Mouse (Mus musculus): ENCODE measurements around the gene Zmiz1. TPM values are rescaled to one million over a fixed set of nuclear protein-coding genes. Genes with fewer than 3 reads are reported as not detected.

Gene Zmiz1
- total RNA-seq, 2 experiments from 2014 or later = 40.2 to 49.9 TPM

GRCm38 (mm10) chr14:25451699-25452632, 7.0 kb upstream of the Zmiz1 start:
- DNase-seq (ENCODE audit: low spot score) = no peak
- intact Hi-C loops (cut with DNase I) = loop anchor here (2.0 to 10.0 kb wide), 2 partner anchors 47 to 957 kb away; no protein-coding TSS in a partner anchor

- intact Hi-C loops (cut with DNase I) = loop anchor here (2.0 to 10.0 kb wide), 2 partner anchors 48 to 958 kb away; no protein-coding TSS in a partner anchor
- DNase-seq (ENCODE audit: low spot score) = no peak
Observed at GRCm38 (mm10) chr14:25452633-25453025, 6.4 kb upstream of the Zmiz1 start.

- no peak for DNase-seq (ENCODE audit: low spot score)
- intact Hi-C loops (cut with DNase I) = loop anchor here (10.0 kb wide), 1 partner anchor 959 kb away; no protein-coding TSS in a partner anchor
Observed at GRCm38 (mm10) chr14:25454066-25454760, 4.8 kb upstream of the Zmiz1 start.

GRCm38 (mm10) chr14:25456666-25457433, 2.1 kb upstream of the Zmiz1 start:
- DNase-seq (ENCODE audit: low spot score) = no peak
- intact Hi-C loops (cut with DNase I) = loop anchor here (1.0 to 10.0 kb wide), 5 partner anchors 78 to 962 kb away; no protein-coding TSS in a partner anchor

GRCm38 (mm10) chr14:25457434-25457957, 1.5 kb upstream of the Zmiz1 start:
- DNase-seq (ENCODE audit: low spot score) = peak; percentile 95
- intact Hi-C loops (cut with DNase I) = loop anchor here (1.0 to 10.0 kb wide), 5 partner anchors 79 to 963 kb away; no protein-coding TSS in a partner anchor

GRCm38 (mm10) chr14:25458111-25459015, 622 bp upstream of the Zmiz1 start:
- no peak for DNase-seq (ENCODE audit: low spot score)
- intact Hi-C loops (cut with DNase I) = loop anchor here (5.0 to 10.0 kb wide), 2 partner anchors 556 to 964 kb away; no protein-coding TSS in a partner anchor

- intact Hi-C loops (cut with DNase I) = loop anchor here (5.0 to 10.0 kb wide), 2 partner anchors 557 to 965 kb away; no protein-coding TSS in a partner anchor
- no peak for DNase-seq (ENCODE audit: low spot score)
Observed at GRCm38 (mm10) chr14:25459394-25459997, 511 bp downstream of the Zmiz1 start.

- DNase-seq (ENCODE audit: low spot score) = peak; percentile 66
- intact Hi-C loops (cut with DNase I) = loop anchor here (2.0 to 10.0 kb wide), 5 partner anchors 63 to 965 kb away; no protein-coding TSS in a partner anchor
Observed at GRCm38 (mm10) chr14:25459998-25460800, 1.2 kb downstream of the Zmiz1 start.

- peak; percentile 74 for DNase-seq (ENCODE audit: low spot score)
- intact Hi-C loops (cut with DNase I) = loop anchor here (2.0 to 5.0 kb wide), 3 partner anchors 62 to 234 kb away; no protein-coding TSS in a partner anchor
Observed at GRCm38 (mm10) chr14:25460801-25461675, 2.1 kb downstream of the Zmiz1 start.

GRCm38 (mm10) chr14:25461676-25462385, 2.8 kb downstream of the Zmiz1 start:
- DNase-seq (ENCODE audit: low spot score) = no peak
- intact Hi-C loops (cut with DNase I) = loop anchor here (2.0 to 5.0 kb wide), 3 partner anchors 61 to 235 kb away; no protein-coding TSS in a partner anchor

GRCm38 (mm10) chr14:25462975-25463374, 4.0 kb downstream of the Zmiz1 start:
- no peak for DNase-seq (ENCODE audit: low spot score)
- intact Hi-C loops (cut with DNase I) = loop anchor here (5.0 kb wide), 1 partner anchor 236 kb away; no protein-coding TSS in a partner anchor

GRCm38 (mm10) chr14:25463919-25464318, 4.9 kb downstream of the Zmiz1 start:
- no peak for DNase-seq (ENCODE audit: low spot score)
- intact Hi-C loops (cut with DNase I) = loop anchor here (2.0 to 5.0 kb wide), 2 partner anchors 53 to 237 kb away; no protein-coding TSS in a partner anchor

- no peak for DNase-seq (ENCODE audit: low spot score)
- intact Hi-C loops (cut with DNase I) = loop anchor here (2.0 to 5.0 kb wide), 2 partner anchors 52 to 237 kb away; no protein-coding TSS in a partner anchor
Observed at GRCm38 (mm10) chr14:25464611-25465307, 5.8 kb downstream of the Zmiz1 start.

- intact Hi-C loops (cut with DNase I) = no loop called here
- no peak for DNase-seq (ENCODE audit: low spot score)
Observed at GRCm38 (mm10) chr14:25466361-25466760, 7.4 kb downstream of the Zmiz1 start.

Data from heart, postnatal 25 days (tissue).